ENCODE assay signal across 8 mouse cellular contexts in the genomic region with DNA sequence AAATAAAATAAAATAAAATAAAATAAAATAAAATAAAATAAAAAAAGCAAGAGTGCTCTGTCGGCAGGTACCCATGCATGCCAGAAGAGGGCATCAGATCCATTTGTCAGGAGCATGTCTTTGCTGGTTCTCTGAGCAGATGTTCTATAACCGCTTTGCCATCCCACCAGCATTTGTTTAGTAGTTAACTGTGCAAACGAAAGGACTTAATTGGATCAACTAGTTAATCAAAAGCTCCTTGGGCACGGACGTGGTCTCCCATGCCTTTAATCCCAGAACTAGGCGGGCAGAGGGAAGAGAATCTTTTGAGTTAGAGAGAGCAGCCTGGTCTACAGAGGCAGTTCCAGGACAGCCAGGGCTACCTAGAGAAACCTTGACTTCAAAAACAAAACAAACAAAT. TPM values are rescaled to one million over a fixed set of nuclear protein-coding genes. Genes with fewer than 3 reads are reported as not detected.
DNase-seq lines count a peak whose midpoint lies in the region; ATAC-seq and TF ChIP-seq lines count a peak whose summit lies in the region.

No protein-coding gene starts in this region.

- TF ChIP-seq EP300 in heart, adult 2 months (IDR thresholded peaks at IDR 0.05; ENCODE audit: insufficient read depth, low read depth, low read length) = no peak

- WGBS in heart, adult 2 months = 6% methylated on average over 6 of the region's 6 CpGs
- 6% methylated on average over 6 of the region's 6 CpGs for WGBS in intestine, embryonic 16.5 days

- peak; percentile 67 for TF ChIP-seq CTCF in heart, adult 2 months (IDR thresholded peaks at IDR 0.05)
- TF ChIP-seq CTCF in C2C12 (IDR thresholded peaks at IDR 0.05; ENCODE audit: control insufficient read depth, insufficient read depth, insufficient read length) = peak; percentile 87

- H3K9me3 ChIP-seq in intestine, embryonic 16.5 days (ENCODE audit: control insufficient read depth, low read length) = no peaks in the 10 kb centered on the region

- no peaks in the 10 kb centered on the region for H3K79me3 ChIP-seq in C2C12 (ENCODE audit: low read depth)

- H3K27ac ChIP-seq in heart, adult 2 months = no peak overlapping the region
- no peak overlapping the region for H3K27ac ChIP-seq in intestine, embryonic 16.5 days (ENCODE audit: low read length)

- H3K4me3 ChIP-seq in heart, adult 2 months = no peak overlapping the region
- no peak overlapping the region for H3K4me3 ChIP-seq in C2C12 (ENCODE audit: insufficient read depth, poor library complexity, severe bottlenecking)
- 0 out of 2 replicates have a peak overlapping the region, but pooled peaks have one; percentile 9 for H3K4me3 ChIP-seq in intestine, embryonic 16.5 days (ENCODE audit: low read length)

- DNase-seq in heart, adult 2 months = no peak
- no peak for DNase-seq in heart, postnatal 25 days (ENCODE audit: low spot score)
- peak; percentile 75 for DNase-seq in naive thymus-derived CD4-positive, alpha-beta T cell, adult 2 months (ENCODE audit: low read depth)
- no peak for DNase-seq in left cerebral cortex, adult 8-10 months (ENCODE audit: low spot score in 2 of 2)
- DNase-seq in layer of hippocampus, postnatal 14 days (ENCODE audit: low spot score in 2 of 2) = no peak

- intact Hi-C loops in heart, adult 2 months (cut with DNase I) = no loop called here
- intact Hi-C loops in heart, postnatal 25 days (cut with DNase I) = no loop called here

- H3K4me2 ChIP-seq in intestine, embryonic 16.5 days (ENCODE audit: low read depth, low read length) = no peak overlapping the region; the same call in 1 of the 2 replicates

- no peak overlapping the region for H3ac ChIP-seq in C2C12 (ENCODE audit: control insufficient read depth, insufficient read length, low read depth)

- no peak overlapping the region for H3K9ac ChIP-seq in heart, adult 2 months (ENCODE audit: low read depth, low read length)
- no peak overlapping the region for H3K9ac ChIP-seq in intestine, embryonic 16.5 days (ENCODE audit: low read depth, low read length)

- no peaks in the 10 kb centered on the region for H3K36me3 ChIP-seq in heart, adult 2 months (ENCODE audit: control insufficient read depth, insufficient read depth, low read length)
- no peaks in the 10 kb centered on the region for H3K36me3 ChIP-seq in C2C12 (ENCODE audit: control insufficient read depth, insufficient read depth)
- H3K36me3 ChIP-seq in intestine, embryonic 16.5 days (ENCODE audit: control insufficient read depth, insufficient read depth, low read length) = no peaks in the 10 kb centered on the region

- peak; percentile 64 for ATAC-seq in common myeloid progenitor, adult 5-6 weeks (replicated peaks; ENCODE audit: low read depth, poor library complexity, severe bottlenecking)
- no peak for ATAC-seq in intestine, embryonic 16.5 days

- H3K4me1 ChIP-seq in heart, adult 2 months (ENCODE audit: control insufficient read depth, insufficient read depth, low read length) = no peaks in the 10 kb centered on the region
- peaks cover 5% of the 10 kb centered on the region for H3K4me1 ChIP-seq in intestine, embryonic 16.5 days (ENCODE audit: control insufficient read depth, insufficient read depth, low read length)

- TF ChIP-seq POLR2A in heart, adult 2 months (IDR thresholded peaks at IDR 0.05; ENCODE audit: insufficient read depth, low read depth, low read length) = no peak

- no peaks in the 10 kb centered on the region for H3K79me2 ChIP-seq in heart, adult 2 months (replicated peaks; ENCODE audit: control insufficient read depth, insufficient read depth, low read length)
- H3K79me2 ChIP-seq in C2C12 (ENCODE audit: control insufficient read depth, insufficient read depth) = no peaks in the 10 kb centered on the region

- peaks cover 25% of the 10 kb centered on the region for H3K27me3 ChIP-seq in heart, adult 2 months (ENCODE audit: control insufficient read depth, insufficient read depth, low read length)
- H3K27me3 ChIP-seq in C2C12 (ENCODE audit: control insufficient read depth, insufficient read depth, insufficient read length) = no peaks in the 10 kb centered on the region
- peaks cover 34% of the 10 kb centered on the region for H3K27me3 ChIP-seq in intestine, embryonic 16.5 days (replicated peaks; ENCODE audit: control insufficient read depth, insufficient read depth, low read length)

TF ChIP-seq in C2C12, 6 proteins besides CTCF, POLR2A, EP300 and RAD21:
- TF ChIP-seq MYOG (IDR thresholded peaks at IDR 0.05; ENCODE audit: control insufficient read depth, extremely low read depth, insufficient read length) = no peak

RNA-seq across cellular contexts. Expression of a gene that starts 33.4 kb away (rescaled TPM):
- total RNA-seq in heart, adult 2 months (2021) = 1 to 10 TPM; 1.2 to 1.3 TPM
- 1.1 and 2.4 TPM in 2 replicates for polyA plus RNA-seq in heart, adult 2 months (2012; rRNA removed)
- total RNA-seq in heart, postnatal 25 days (2021) = 1 to 10 TPM in 1 of 2 experiments, under 1 TPM in 1; 0.94 to 1.1 TPM
- polyA plus RNA-seq in C2C12 (2012; fragmentation: generic; extraction: Trizol) = 0.02 TPM
- total RNA-seq in common myeloid progenitor, adult 5-6 weeks (2017) = not detected in 2 replicates
- polyA plus RNA-seq in intestine, embryonic 16.5 days (2015; fragmentation: Nextera tagmentation; extraction: Ambion mirVana) = 3.6 and 3.7 TPM in 2 replicates
- 1 to 10 TPM; 1.7 to 6.5 (median 3.5) TPM for total RNA-seq in left cerebral cortex, adult 8-10 months (2022)
- total RNA-seq in layer of hippocampus, postnatal 14 days (2021) = 1 to 10 TPM; 2.3 to 2.5 TPM

RNA-seq across cellular contexts. Expression of a gene that starts 57.6 kb away (rescaled TPM):
- total RNA-seq in heart, adult 2 months (2021) = 10 to 100 TPM; 34.1 to 34.7 TPM
- polyA plus RNA-seq in heart, adult 2 months (2012; rRNA removed) = 1.2 TPM in 1 of 2 replicates, not detected in the other
- 10 to 100 TPM; 47.3 to 58.1 TPM for total RNA-seq in heart, postnatal 25 days (2021)
- polyA plus RNA-seq in C2C12 (2012; fragmentation: generic; extraction: Trizol) = 3.3 TPM
- total RNA-seq in common myeloid progenitor, adult 5-6 weeks (2017) = 6,356 and 6,932 TPM in 2 replicates
- 5.3 and 6.2 TPM in 2 replicates for polyA plus RNA-seq in intestine, embryonic 16.5 days (2015; fragmentation: Nextera tagmentation; extraction: Ambion mirVana)
- total RNA-seq in left cerebral cortex, adult 8-10 months (2022) = 100 to 1,000 TPM; 160 to 229 (median 192) TPM
- total RNA-seq in layer of hippocampus, postnatal 14 days (2021) = 100 to 1,000 TPM; 133 to 147 TPM

RNA-seq across cellular contexts. Expression of a gene that starts 58.7 kb away (rescaled TPM):
- 10 to 100 TPM; 11.5 to 18.3 TPM for total RNA-seq in heart, adult 2 months (2021)
- 0.94 and 5.2 TPM in 2 replicates for polyA plus RNA-seq in heart, adult 2 months (2012; rRNA removed)
- total RNA-seq in heart, postnatal 25 days (2021) = 10 to 100 TPM; 25.8 to 48.9 TPM
- 11.3 TPM for polyA plus RNA-seq in C2C12 (2012; fragmentation: generic; extraction: Trizol)
- total RNA-seq in common myeloid progenitor, adult 5-6 weeks (2017) = 296 and 352 TPM in 2 replicates
- polyA plus RNA-seq in intestine, embryonic 16.5 days (2015; fragmentation: Nextera tagmentation; extraction: Ambion mirVana) = 21.2 and 30.8 TPM in 2 replicates
- total RNA-seq in left cerebral cortex, adult 8-10 months (2022) = 10 to 100 TPM; 45.5 to 68.8 (median 61.8) TPM
- total RNA-seq in layer of hippocampus, postnatal 14 days (2021) = 100 to 1,000 TPM in 1 of 2 experiments, 10 to 100 TPM in 1; 73.5 to 102 TPM

Comparison
In these comparisons a context has a peak if more than half of its experiments do, and no peak if none do; other contexts are left out.
1. RNA of a gene that starts 57.6 kb away (total RNA-seq): 6,356 to 6,932 TPM in common myeloid progenitor, adult 5-6 weeks; 160 to 229 TPM in left cerebral cortex, adult 8-10 months, 133 to 147 TPM in layer of hippocampus, postnatal 14 days, 47.3 to 58.1 TPM in heart, postnatal 25 days and 34.1 to 34.7 TPM in heart, adult 2 months; every median in the first group is over 10 times any median in the second.